Mouse (Mus musculus): ENCODE results near the gene Mdm2. TPM values are rescaled to one million over a fixed set of nuclear protein-coding genes. Genes with fewer than 3 reads are reported as not detected.

The Mdm2 gene
- polyA plus RNA-seq, 2 experiments from 2014 or later, result 44.4 to 62.8 TPM

GRCm38 (mm10) chr10:117641400-117642200 lies 69.0 kb downstream of the Mdm2 start:
- no peak for ATAC-seq

- no peak for ATAC-seq
Measured at GRCm38 (mm10) chr10:117640595-117641078, 69.9 kb downstream of the Mdm2 start.

DNA sequence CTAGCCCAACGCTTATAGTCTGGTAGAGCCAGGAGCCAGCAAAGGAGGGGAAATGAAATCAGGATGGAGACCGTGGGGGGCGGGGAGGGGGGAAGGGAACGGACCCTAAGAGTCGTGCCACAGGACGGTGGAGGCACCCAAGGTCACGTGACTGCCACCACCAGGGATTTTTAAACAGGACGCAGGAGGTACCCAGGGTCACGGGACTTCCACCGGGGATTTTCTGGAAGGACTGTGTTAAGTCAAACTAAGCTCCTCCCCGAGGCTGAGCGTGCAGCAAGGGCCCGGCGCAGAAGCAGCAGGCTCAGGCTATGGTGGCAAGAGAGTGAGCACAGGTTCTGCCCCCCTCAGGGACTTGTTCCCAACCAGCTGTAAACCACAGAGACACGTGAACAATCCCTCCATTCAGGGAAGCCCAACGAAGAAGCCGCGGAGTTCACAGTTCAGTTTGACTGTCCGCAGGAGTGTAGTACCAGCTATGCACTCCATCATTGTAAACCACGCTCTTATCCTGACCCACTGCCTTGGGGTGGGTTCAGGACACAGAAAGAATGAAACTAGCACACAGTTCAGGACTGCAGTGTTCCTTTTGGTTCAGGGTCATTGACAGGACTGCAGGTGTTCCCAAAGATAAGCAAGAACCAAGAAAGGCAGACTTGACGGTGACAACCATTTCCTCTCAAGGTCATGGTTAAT lies 70.5 kb downstream of the Mdm2 start:
- ATAC-seq, result peak; percentile 85

GRCm38 (mm10) chr10:117639221-117639599 lies 71.3 kb downstream of the Mdm2 start:
- ATAC-seq, result no peak

Other genes starting within 250 kb of the Mdm2 start
- gene Cpm, start 81.3 kb downstream of the Mdm2 start, polyA plus RNA-seq (2017; shearing (Covaris generic)), result 10 to 100 TPM; 19.3 to 23.3 TPM
- 1 to 10 TPM; 1.7 TPM for gene Slc35e3, start 35.6 kb upstream of the Mdm2 start, polyA plus RNA-seq (2017; shearing (Covaris generic))
- 10 to 100 TPM; 45.3 to 51.8 TPM for gene Nup107, start 81.9 kb upstream of the Mdm2 start, polyA plus RNA-seq (2017; shearing (Covaris generic))
- 100 to 1,000 TPM in 1 of 2 experiments, 10 to 100 TPM in 1; 83.0 to 107 TPM for gene Rap1b, start 135.3 kb upstream of the Mdm2 start, polyA plus RNA-seq (2017; shearing (Covaris generic))

All from activated CD4-positive, CD25-positive, alpha-beta regulatory T cell, adult 4 months (primary cell).